Mouse (Mus musculus) embryonic facial prominence, embryonic 11.5 days (tissue): ENCODE measurements around the gene Erp27. TPM values are rescaled to one million over a fixed set of nuclear protein-coding genes. Genes with fewer than 3 reads are reported as not detected.

Experiments
- ATAC-seq: fragments of 200-750 bp; cut with Nextera tagmentation; replicated peaks from 2 replicates; pipeline ENCODE4 v1.8.0; 2017; ENCODE audit warnings: low read depth; ENCODE audit not compliant: insufficient number of reproducible peaks, low FRiP score, low TSS enrichment
- DNase-seq: peaks from one replicate; pipeline ENCODE4 v3.0.0-alpha.2; 2015; ENCODE audit warnings: low spot score
- H3K27ac ChIP-seq: fragments of 300-500 bp; sonication (generic); replicated peaks from 2 replicates; pipeline ENCODE4 v1.5.1; 2014; ENCODE audit warnings: mild to moderate bottlenecking, low read depth, low read length, control low read depth
- H3K27me3 ChIP-seq: fragments of 300-500 bp; sonication (generic); 2 replicates; pipeline ENCODE4 v1.6.1; 2014; ENCODE audit warnings: mild to moderate bottlenecking, low read length, moderate library complexity, mixed read lengths; ENCODE audit not compliant: control insufficient read depth, insufficient read depth
- H3K36me3 ChIP-seq: fragments of 300-500 bp; sonication (generic); replicated peaks from 2 replicates; pipeline ENCODE4 v1.6.1; 2014; ENCODE audit warnings: low read depth, mild to moderate bottlenecking, low read length, moderate library complexity, mixed read lengths; ENCODE audit not compliant: control insufficient read depth, insufficient read depth
- H3K4me1 ChIP-seq: fragments of 300-500 bp; sonication (generic); 2 replicates; pipeline ENCODE4 v1.6.1; 2014; ENCODE audit warnings: low read length, mixed read lengths; ENCODE audit not compliant: control insufficient read depth, insufficient read depth
- H3K4me2 ChIP-seq: fragments of 300-500 bp; sonication (generic); 2 replicates; pipeline ENCODE4 v1.6.1; 2014; ENCODE audit warnings: low read depth, mild to moderate bottlenecking, control low read depth, low read length, moderate library complexity
- H3K4me3 ChIP-seq: fragments of 300-500 bp; sonication (generic); 2 replicates; pipeline ENCODE4 v1.5.1; 2014; ENCODE audit warnings: low read depth, low read length, control low read depth
- H3K9ac ChIP-seq: fragments of 300-500 bp; sonication (generic); replicated peaks from 2 replicates; pipeline ENCODE4 v1.6.1; 2014; ENCODE audit warnings: mild to moderate bottlenecking, control low read depth, low read length
- H3K9me3 ChIP-seq: fragments of 300-500 bp; sonication (generic); replicated peaks from 2 replicates; pipeline ENCODE4 v1.6.1; 2016; ENCODE audit warnings: mild to moderate bottlenecking, low read length, inconsistent platforms, mixed read lengths; ENCODE audit not compliant: control insufficient read depth
- WGBS: fragments of 180-500 bp; shearing (Covaris S2); extraction: QIAGEN DNeasy Blood & Tissue Kit; methylation state at CpG from one replicate; pipeline ENCODE4 v1.1.7; 2014; 5-methylcytosine and 5-hydroxymethylcytosine counted together
- polyA plus RNA-seq: library from polyadenylated mRNA; unstranded; fragments of >200 nt; fragmentation: Nextera tagmentation; extraction: Ambion mirVana; gene quantifications from 2 replicates; pipeline ENCODE4 v1.2.1, GENCODE M21; 2014

Erp27 gene
- polyA plus RNA-seq, 1 experiment from 2014 or later = not detected

GRCm38 (mm10) chr6:136944511-136944910 lies 22.5 kb upstream of the Erp27 start:
- Histone ChIP-seq H3K36me3 (no peaks in the 10 kb centered on the region), H3K27ac (no peak overlapping the region), H3K9ac (no peak overlapping the region), H3K4me3 (no peak overlapping the region), H3K4me1 (peaks cover 3% of the 10 kb centered on the region; the same call in 1 of the 2 replicates), H3K9me3 (no peaks in the 10 kb centered on the region), H3K27me3 (no peaks in the 10 kb centered on the region), H3K4me2 (no peak overlapping the region)
- no peak for DNase-seq
- no peak for ATAC-seq
- 89% methylated on average over 8 of the region's 8 CpGs for WGBS

GRCm38 (mm10) chr6:136943392-136943791 lies 21.4 kb upstream of the Erp27 start:
- Histone ChIP-seq H3K27me3 (no peaks in the 10 kb centered on the region), H3K4me2 (no peak overlapping the region), H3K9me3 (no peaks in the 10 kb centered on the region), H3K27ac (no peak overlapping the region), H3K4me1 (peaks cover 3% of the 10 kb centered on the region; the same call in 1 of the 2 replicates), H3K4me3 (no peak overlapping the region), H3K36me3 (no peaks in the 10 kb centered on the region), H3K9ac (no peak overlapping the region)
- DNase-seq (no peak), ATAC-seq (no peak)

GRCm38 (mm10) chr6:136942280-136942679 lies 20.3 kb upstream of the Erp27 start:
- Histone ChIP-seq H3K27me3 (no peaks in the 10 kb centered on the region), H3K4me3 (no peak overlapping the region), H3K27ac (no peak overlapping the region), H3K9ac (no peak overlapping the region), H3K9me3 (no peaks in the 10 kb centered on the region), H3K36me3 (no peaks in the 10 kb centered on the region), H3K4me2 (no peak overlapping the region), H3K4me1 (peaks cover 3% of the 10 kb centered on the region; the same call in 1 of the 2 replicates)
- DNase-seq (no peak), ATAC-seq (no peak)
- WGBS = 76% methylated on average over 9 of the region's 9 CpGs

GRCm38 (mm10) chr6:136941051-136942021 lies 19.4 kb upstream of the Erp27 start, which contains the start of gene Arhgdib:
Gene Arhgdib, minus strand, starts transcription at chr6:136941899.
- 0 out of 2 replicates have a peak within 1 kb of the TSS, but pooled peaks have one; percentile 6 for H3K9ac ChIP-seq
- ATAC-seq (no peak), DNase-seq (peak; percentile 73)
- no peaks in the 10 kb centered on the region for H3K36me3 ChIP-seq
- 35% methylated on average over 12 of the region's 12 CpGs for WGBS
- H3K4me1 ChIP-seq = peaks cover 3% of the 10 kb centered on the region; the same call in 1 of the 2 replicates
- peak within 1 kb of the TSS; percentile 19; the same call in 1 of the 2 replicates for H3K4me2 ChIP-seq
- H3K9me3 ChIP-seq = no peaks in the 10 kb centered on the region
- no peaks in the 10 kb centered on the region for H3K27me3 ChIP-seq
- H3K4me3 ChIP-seq = no peak within 1 kb of the TSS
- peak within 1 kb of the TSS; percentile 60 for H3K27ac ChIP-seq

- Histone ChIP-seq H3K4me1 (peaks cover 3% of the 10 kb centered on the region; the same call in 1 of the 2 replicates), H3K4me2 (no peak overlapping the region), H3K9me3 (no peaks in the 10 kb centered on the region), H3K27ac (peak overlapping the region; percentile 60), H3K27me3 (no peaks in the 10 kb centered on the region), H3K36me3 (no peaks in the 10 kb centered on the region), H3K9ac (no peak overlapping the region), H3K4me3 (no peak overlapping the region)
- ATAC-seq (no peak), DNase-seq (no peak)
- WGBS = 70% methylated on average over 11 of the region's 11 CpGs
These were observed 18.4 kb upstream of the Erp27 start for GRCm38 (mm10) chr6:136940188-136940960.

- no peaks in the 10 kb centered on the region for H3K36me3 ChIP-seq
- 81% methylated on average over 14 of the region's 14 CpGs for WGBS
- DNase-seq (no peak), ATAC-seq (no peak)
- no peak overlapping the region for H3K4me3 ChIP-seq
- H3K9ac ChIP-seq = no peak overlapping the region
- H3K27ac ChIP-seq = no peak overlapping the region
- peaks cover 3% of the 10 kb centered on the region; the same call in 1 of the 2 replicates for H3K4me1 ChIP-seq
- no peaks in the 10 kb centered on the region for H3K27me3 ChIP-seq
- H3K4me2 ChIP-seq = no peak overlapping the region
- H3K9me3 ChIP-seq = no peaks in the 10 kb centered on the region
These were observed 17.6 kb upstream of the Erp27 start for GRCm38 (mm10) chr6:136939326-136940187.

GRCm38 (mm10) chr6:136938331-136939126 lies 16.5 kb upstream of the Erp27 start:
- peaks cover 3% of the 10 kb centered on the region; the same call in 1 of the 2 replicates for H3K4me1 ChIP-seq
- H3K27me3 ChIP-seq = no peaks in the 10 kb centered on the region
- no peaks in the 10 kb centered on the region for H3K36me3 ChIP-seq
- WGBS = 76% methylated on average over 18 of the region's 18 CpGs
- H3K9ac ChIP-seq = no peak overlapping the region
- no peak overlapping the region for H3K4me2 ChIP-seq
- DNase-seq = no peak
- no peak overlapping the region for H3K4me3 ChIP-seq
- H3K9me3 ChIP-seq = no peaks in the 10 kb centered on the region
- ATAC-seq = no peak
- H3K27ac ChIP-seq = no peak overlapping the region
